Mouse (Mus musculus): Measurements from ENCODE around the gene Gm10135.

DNA sequence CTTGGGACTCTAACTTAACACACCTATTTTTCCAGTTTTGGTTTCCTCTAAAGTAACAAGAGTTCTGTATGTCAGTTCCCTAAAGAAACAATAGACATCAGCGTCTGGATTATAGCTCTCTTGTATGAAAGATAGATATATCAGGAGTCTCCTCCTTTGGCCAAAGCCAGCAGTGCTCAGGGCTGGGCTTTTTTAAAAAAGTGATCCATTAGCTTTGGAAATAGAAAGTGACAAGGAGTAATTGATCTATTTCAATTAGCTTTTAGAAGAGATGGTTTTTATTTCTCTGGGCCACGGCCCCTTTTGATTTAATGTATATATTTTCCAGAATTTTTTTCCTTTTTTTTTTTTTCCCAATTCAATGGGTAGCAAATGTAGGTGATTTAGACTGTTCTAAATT, 20.4 kb upstream of the Gm10135 start:
- no peak for TF ChIP-seq CTCF (IDR thresholded peaks at IDR 0.05; ENCODE audit: low read depth)
- no peak for TF ChIP-seq EP300 (IDR thresholded peaks at IDR 0.05; ENCODE audit: low read depth)

Data from liver, postnatal 0 days (tissue).